Mouse (Mus musculus): ENCODE data around the gene Uty. TPM values are rescaled to one million over a fixed set of nuclear protein-coding genes. Genes with fewer than 3 reads are reported as not detected.

The Uty gene
- polyA plus RNA-seq (2012; rRNA removed; ENCODE audit: low replicate concordance), result not detected in 2 replicates

DNA sequence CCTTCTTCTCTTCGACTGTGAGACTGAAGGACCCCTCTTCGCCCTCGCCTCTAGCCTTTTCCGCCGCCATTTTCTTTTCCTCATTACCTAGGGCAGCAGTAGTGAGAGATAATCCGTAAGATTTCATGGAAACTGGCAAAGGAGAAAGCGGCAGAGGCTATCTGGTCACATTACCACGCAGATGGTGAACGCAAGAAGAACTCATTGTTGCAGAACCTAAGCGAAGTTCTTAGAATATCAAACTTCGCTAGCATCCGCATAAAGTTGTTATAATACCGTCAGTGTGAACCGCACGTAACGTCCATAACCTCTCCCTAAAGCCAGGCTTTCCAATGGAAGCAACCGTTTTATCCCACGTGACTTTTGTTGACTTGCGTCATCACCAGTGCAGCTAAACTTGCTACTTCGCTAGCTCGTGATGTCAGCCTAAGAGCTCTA lies at the start of gene Uty:
Gene Uty (minus strand): TSS at position 334 of the 438 bp plus-strand sequence.

DNA sequence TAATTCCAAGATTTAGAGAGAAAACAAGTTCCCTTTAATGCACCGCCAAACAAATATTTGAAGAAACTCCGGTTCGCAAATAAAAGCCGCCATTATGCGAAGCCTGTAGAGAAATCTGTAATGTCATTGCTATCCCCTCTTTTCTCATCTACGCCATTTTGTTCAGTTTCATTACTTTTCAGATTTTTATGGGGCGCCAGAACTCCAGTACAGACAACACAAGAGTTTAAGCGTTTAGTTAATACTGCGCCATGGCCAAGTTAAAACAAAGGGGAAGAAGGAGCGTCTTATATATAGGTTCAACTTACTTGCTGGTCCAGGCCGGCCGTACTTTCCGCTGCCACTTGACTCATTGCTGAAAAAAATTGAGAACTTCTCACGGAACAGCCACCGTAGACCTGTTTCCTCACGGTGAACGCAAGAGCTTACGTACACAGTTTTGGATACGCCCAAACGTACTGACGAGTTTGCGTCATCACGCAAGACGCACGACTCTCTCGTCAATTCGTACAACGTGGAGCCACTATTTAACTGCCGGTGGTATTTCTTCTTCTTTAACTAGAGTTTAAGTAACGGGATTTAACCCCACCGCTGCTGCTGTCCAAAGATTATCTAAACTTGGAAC lies 40.7 kb upstream of the Uty start, which contains the start of gene Ddx3y:
Gene Ddx3y (minus strand): TSS at position 459 of the 625 bp plus-strand sequence.

Other genes starting within 250 kb of the Uty start
- not detected in 2 replicates for gene Eif2s3y, start 235.2 kb downstream of the Uty start, polyA plus RNA-seq (2012; rRNA removed; ENCODE audit: low replicate concordance)
- gene Ddx3y, start 40.9 kb upstream of the Uty start, polyA plus RNA-seq (2012; rRNA removed; ENCODE audit: low replicate concordance), result not detected in 2 replicates
- gene Usp9y, start 214.0 kb upstream of the Uty start, polyA plus RNA-seq (2012; rRNA removed; ENCODE audit: low replicate concordance), result not detected in 2 replicates

Measured in mammary gland, adult 2 months (tissue).